Mouse (Mus musculus): ENCODE results near the gene Smco2. TPM values are rescaled to one million over a fixed set of nuclear protein-coding genes. Genes with fewer than 3 reads are reported as not detected.
A peak's percentile ranks its signal among the peaks of the same experiment; 100 is the strongest.

Smco2 gene
- polyA plus RNA-seq (2015; fragmentation: Nextera tagmentation; extraction: Ambion mirVana) = not detected in 2 replicates

- no peaks in the 10 kb centered on the region for H3K9me3 ChIP-seq
- no peaks in the 10 kb centered on the region for H3K27me3 ChIP-seq
- no peak for ATAC-seq (ENCODE audit: insufficient number of reproducible peaks, low FRiP score, low TSS enrichment, low read depth)
- no peak within 1 kb of the TSS for H3K27ac ChIP-seq
- H3K4me3 ChIP-seq = no peak within 1 kb of the TSS
- WGBS = 76% methylated on average over 4 of the region's 4 CpGs
- peaks cover 16% of the 10 kb centered on the region; the same call in 1 of the 2 replicates for H3K4me1 ChIP-seq
- no peak within 1 kb of the TSS for H3K4me2 ChIP-seq
- no peak within 1 kb of the TSS for H3K9ac ChIP-seq
- no peaks in the 10 kb centered on the region for H3K36me3 ChIP-seq
Measured at GRCm38 (mm10) chr6:146850050-146850449, at the start of gene Smco2. Smco2 (plus strand) TSS chr6:146850104.

- Histone ChIP-seq H3K27ac (no peak overlapping the region), H3K9me3 (no peaks in the 10 kb centered on the region), H3K9ac (no peak overlapping the region), H3K4me3 (no peak overlapping the region), H3K36me3 (peaks cover 36% of the 10 kb centered on the region), H3K27me3 (no peaks in the 10 kb centered on the region), H3K4me1 (no peaks in the 10 kb centered on the region), H3K4me2 (no peak overlapping the region)
- no peak for ATAC-seq (ENCODE audit: insufficient number of reproducible peaks, low FRiP score, low TSS enrichment, low read depth)
- 88% methylated on average over 6 of the region's 6 CpGs for WGBS
Measured at GRCm38 (mm10) chr6:146809991-146810390, 39.9 kb upstream of the Smco2 start.

- H3K9me3 ChIP-seq = no peaks in the 10 kb centered on the region
- no peak overlapping the region for H3K4me3 ChIP-seq
- no peak for ATAC-seq (ENCODE audit: insufficient number of reproducible peaks, low FRiP score, low TSS enrichment, low read depth)
- H3K4me1 ChIP-seq = no peaks in the 10 kb centered on the region
- H3K9ac ChIP-seq = no peak overlapping the region
- H3K36me3 ChIP-seq = peaks cover 23% of the 10 kb centered on the region
- H3K27ac ChIP-seq = no peak overlapping the region
- no peak overlapping the region for H3K4me2 ChIP-seq
- no peaks in the 10 kb centered on the region for H3K27me3 ChIP-seq
- 79% methylated on average over 5 of the region's 5 CpGs for WGBS
Measured at GRCm38 (mm10) chr6:146813007-146813406, 36.9 kb upstream of the Smco2 start.

- Histone ChIP-seq H3K4me1 (no peaks in the 10 kb centered on the region), H3K4me2 (no peak overlapping the region), H3K4me3 (no peak overlapping the region), H3K36me3 (0 out of 2 replicates have a peak, but pooled peaks cover 3% of the 10 kb centered on the region), H3K27me3 (no peaks in the 10 kb centered on the region), H3K27ac (no peak overlapping the region), H3K9ac (no peak overlapping the region), H3K9me3 (no peaks in the 10 kb centered on the region)
- 87% methylated on average over 29 of the region's 29 CpGs for WGBS
- ATAC-seq (ENCODE audit: insufficient number of reproducible peaks, low FRiP score, low TSS enrichment, low read depth) = no peak
Measured at GRCm38 (mm10) chr6:146820177-146820965, 29.5 kb upstream of the Smco2 start.

- ATAC-seq (ENCODE audit: insufficient number of reproducible peaks, low FRiP score, low TSS enrichment, low read depth) = no peak
- no peaks in the 10 kb centered on the region for H3K9me3 ChIP-seq
- H3K4me3 ChIP-seq = no peak overlapping the region
- WGBS = 91% methylated on average over 13 of the region's 13 CpGs
- no peak overlapping the region for H3K4me2 ChIP-seq
- no peak overlapping the region for H3K9ac ChIP-seq
- no peaks in the 10 kb centered on the region for H3K4me1 ChIP-seq
- H3K27ac ChIP-seq = no peak overlapping the region
- H3K36me3 ChIP-seq = 0 out of 2 replicates have a peak, but pooled peaks cover 3% of the 10 kb centered on the region
- no peaks in the 10 kb centered on the region for H3K27me3 ChIP-seq
Measured at GRCm38 (mm10) chr6:146821958-146822357, 27.9 kb upstream of the Smco2 start.

GRCm38 (mm10) chr6:146824727-146825486, 25.0 kb upstream of the Smco2 start:
- H3K9me3 ChIP-seq = no peaks in the 10 kb centered on the region
- no peaks in the 10 kb centered on the region for H3K27me3 ChIP-seq
- 0 out of 2 replicates have a peak, but pooled peaks cover 3% of the 10 kb centered on the region for H3K36me3 ChIP-seq
- no peak overlapping the region for H3K4me3 ChIP-seq
- no peak overlapping the region for H3K27ac ChIP-seq
- H3K9ac ChIP-seq = no peak overlapping the region
- no peak overlapping the region for H3K4me2 ChIP-seq
- no peaks in the 10 kb centered on the region for H3K4me1 ChIP-seq
- no peak for ATAC-seq (ENCODE audit: insufficient number of reproducible peaks, low FRiP score, low TSS enrichment, low read depth)
- WGBS = 35% methylated on average over 16 of the region's 16 CpGs

GRCm38 (mm10) chr6:146825487-146825773, 24.5 kb upstream of the Smco2 start:
- H3K36me3 ChIP-seq = 0 out of 2 replicates have a peak, but pooled peaks cover 3% of the 10 kb centered on the region
- H3K4me3 ChIP-seq = no peak overlapping the region
- no peak overlapping the region for H3K4me2 ChIP-seq
- no peaks in the 10 kb centered on the region for H3K4me1 ChIP-seq
- no peaks in the 10 kb centered on the region for H3K27me3 ChIP-seq
- H3K27ac ChIP-seq = no peak overlapping the region
- ATAC-seq (ENCODE audit: insufficient number of reproducible peaks, low FRiP score, low TSS enrichment, low read depth) = no peak
- no peaks in the 10 kb centered on the region for H3K9me3 ChIP-seq
- WGBS = 88% methylated on average over 1 of the region's 1 CpGs
- H3K9ac ChIP-seq = no peak overlapping the region

- Histone ChIP-seq H3K9me3 (no peaks in the 10 kb centered on the region), H3K4me1 (no peaks in the 10 kb centered on the region), H3K27ac (no peak overlapping the region), H3K36me3 (no peaks in the 10 kb centered on the region), H3K27me3 (no peaks in the 10 kb centered on the region), H3K4me2 (no peak overlapping the region), H3K9ac (no peak overlapping the region), H3K4me3 (no peak overlapping the region)
- no peak for ATAC-seq (ENCODE audit: insufficient number of reproducible peaks, low FRiP score, low TSS enrichment, low read depth)
- 89% methylated on average over 12 of the region's 12 CpGs for WGBS
Measured at GRCm38 (mm10) chr6:146831320-146831719, 18.6 kb upstream of the Smco2 start.

GRCm38 (mm10) chr6:146833485-146834314, 16.2 kb upstream of the Smco2 start:
- no peak overlapping the region for H3K4me2 ChIP-seq
- no peaks in the 10 kb centered on the region for H3K27me3 ChIP-seq
- no peaks in the 10 kb centered on the region for H3K36me3 ChIP-seq
- 77% methylated on average over 6 of the region's 6 CpGs for WGBS
- 0 out of 2 replicates have a peak, but pooled peaks have one; percentile 48 for ATAC-seq (ENCODE audit: insufficient number of reproducible peaks, low FRiP score, low TSS enrichment, low read depth)
- no peak overlapping the region for H3K27ac ChIP-seq
- no peak overlapping the region for H3K9ac ChIP-seq
- H3K9me3 ChIP-seq = no peaks in the 10 kb centered on the region
- H3K4me1 ChIP-seq = no peaks in the 10 kb centered on the region
- no peak overlapping the region for H3K4me3 ChIP-seq

- H3K9ac ChIP-seq = no peak overlapping the region
- 77% methylated on average over 3 of the region's 3 CpGs for WGBS
- H3K4me2 ChIP-seq = no peak overlapping the region
- no peak overlapping the region for H3K27ac ChIP-seq
- no peaks in the 10 kb centered on the region for H3K27me3 ChIP-seq
- no peaks in the 10 kb centered on the region for H3K36me3 ChIP-seq
- no peak for ATAC-seq (ENCODE audit: insufficient number of reproducible peaks, low FRiP score, low TSS enrichment, low read depth)
- H3K4me1 ChIP-seq = no peaks in the 10 kb centered on the region
- no peak overlapping the region for H3K4me3 ChIP-seq
- no peaks in the 10 kb centered on the region for H3K9me3 ChIP-seq
Measured at GRCm38 (mm10) chr6:146834342-146834741, 15.6 kb upstream of the Smco2 start.

- H3K9ac ChIP-seq = no peak overlapping the region
- no peaks in the 10 kb centered on the region for H3K36me3 ChIP-seq
- no peaks in the 10 kb centered on the region for H3K4me1 ChIP-seq
- no peak for ATAC-seq (ENCODE audit: insufficient number of reproducible peaks, low FRiP score, low TSS enrichment, low read depth)
- H3K4me2 ChIP-seq = no peak overlapping the region
- 20% methylated on average over 4 of the region's 4 CpGs for WGBS
- H3K9me3 ChIP-seq = no peaks in the 10 kb centered on the region
- no peak overlapping the region for H3K4me3 ChIP-seq
- H3K27ac ChIP-seq = no peak overlapping the region
- H3K27me3 ChIP-seq = no peaks in the 10 kb centered on the region
Measured at GRCm38 (mm10) chr6:146835784-146836183, 14.1 kb upstream of the Smco2 start.
